Mouse (Mus musculus) limb, embryonic 12.5 days (tissue): ENCODE measurements at regions not wholly inside any gene's neighbourhood (a gene's known extent, or its start where the extent isn't known, plus 50 kb on each side); places are given as distances from the start of the nearest gene placed in this dataset.
A peak's percentile ranks its signal among the peaks of the same experiment; 100 is the strongest.

Experiments used
- ATAC-seq: fragments of 200-750 bp; cut with Nextera tagmentation; 2 replicates; pipeline ENCODE4 v1.8.0; 2017; ENCODE audit warnings: low read depth, moderate TSS enrichment; ENCODE audit not compliant: insufficient number of reproducible peaks, insufficient read depth, low FRiP score, low TSS enrichment
- H3K27ac ChIP-seq: fragments of 300-500 bp; sonication (generic); 2 replicates; pipeline ENCODE4 v1.5.1; 2016; ENCODE audit warnings: mild to moderate bottlenecking, moderate library complexity
- H3K27me3 ChIP-seq: fragments of 300-500 bp; sonication (generic); 2 replicates; pipeline ENCODE4 v1.6.1; 2016; ENCODE audit warnings: mild to moderate bottlenecking, moderate library complexity
- H3K36me3 ChIP-seq: fragments of 300-500 bp; sonication (generic); 2 replicates; pipeline ENCODE4 v1.6.1; 2016; ENCODE audit warnings: mild to moderate bottlenecking, moderate library complexity
- H3K4me1 ChIP-seq: fragments of 300-500 bp; sonication (generic); replicated peaks from 2 replicates; pipeline ENCODE4 v1.6.1; 2016
- H3K4me2 ChIP-seq: fragments of 300-500 bp; sonication (generic); 2 replicates; pipeline ENCODE4 v1.6.1; 2016; ENCODE audit warnings: mild to moderate bottlenecking, moderate library complexity
- H3K4me3 ChIP-seq: fragments of 300-500 bp; sonication (generic); replicated peaks from 2 replicates; pipeline ENCODE4 v1.5.1; 2016; ENCODE audit warnings: mild to moderate bottlenecking
- H3K9ac ChIP-seq: fragments of 300-500 bp; sonication (generic); replicated peaks from 2 replicates; pipeline ENCODE4 v1.6.1; 2016; ENCODE audit warnings: mild to moderate bottlenecking, moderate library complexity
- H3K9me3 ChIP-seq: fragments of 300-500 bp; sonication (generic); 2 replicates; pipeline ENCODE4 v1.6.1; 2016; ENCODE audit warnings: mild to moderate bottlenecking, moderate library complexity
- WGBS: fragments of 180-500 bp; shearing (Covaris S2); methylation state at CpG from one replicate; pipeline ENCODE4 v1.1.7; 2016; 5-methylcytosine and 5-hydroxymethylcytosine counted together

- Histone ChIP-seq H3K36me3 (no peaks in the 10 kb centered on the region), H3K4me2 (no peak overlapping the region), H3K4me1 (0 out of 2 replicates have a peak, but pooled peaks cover 2% of the 10 kb centered on the region), H3K9ac (no peak overlapping the region), H3K27ac (no peak overlapping the region), H3K27me3 (no peaks in the 10 kb centered on the region), H3K4me3 (no peak overlapping the region), H3K9me3 (no peaks in the 10 kb centered on the region)
- no peak for ATAC-seq
- 82% methylated on average over 8 of the region's 8 CpGs for WGBS
Measured at GRCm38 (mm10) chr16:97271264-97271663, 85.3 kb upstream of the Bace2 start.

- 0 out of 2 replicates have a peak, but pooled peaks cover 2% of the 10 kb centered on the region for H3K4me1 ChIP-seq
- 10% methylated on average over 12 of the region's 12 CpGs for WGBS
- H3K9ac ChIP-seq, result no peak overlapping the region
- H3K27me3 ChIP-seq, result no peaks in the 10 kb centered on the region
- no peaks in the 10 kb centered on the region for H3K36me3 ChIP-seq
- peak; percentile 92 for ATAC-seq
- no peak overlapping the region for H3K27ac ChIP-seq
- 0 out of 2 replicates have a peak overlapping the region, but pooled peaks have one; percentile 18 for H3K4me3 ChIP-seq
- no peaks in the 10 kb centered on the region for H3K9me3 ChIP-seq
- H3K4me2 ChIP-seq, result peak overlapping the region; percentile 45
Measured at GRCm38 (mm10) chr16:97272035-97272631, 84.4 kb upstream of the Bace2 start.

- H3K27ac ChIP-seq, result no peak overlapping the region
- H3K9me3 ChIP-seq, result no peaks in the 10 kb centered on the region
- no peaks in the 10 kb centered on the region for H3K36me3 ChIP-seq
- H3K4me2 ChIP-seq, result no peak overlapping the region
- no peaks in the 10 kb centered on the region for H3K27me3 ChIP-seq
- H3K4me3 ChIP-seq, result no peak overlapping the region
- WGBS, result 63% methylated on average over 1 of the region's 1 CpGs
- H3K4me1 ChIP-seq, result no peaks in the 10 kb centered on the region
- no peak overlapping the region for H3K9ac ChIP-seq
- ATAC-seq, result no peak
Measured at GRCm38 (mm10) chr16:97278913-97279312, 77.6 kb upstream of the Bace2 start.

GRCm38 (mm10) chr16:97281615-97282110, 74.9 kb upstream of the Bace2 start:
- no peaks in the 10 kb centered on the region for H3K27me3 ChIP-seq
- ATAC-seq, result no peak
- no peaks in the 10 kb centered on the region for H3K36me3 ChIP-seq
- WGBS, result 88% methylated on average over 7 of the region's 7 CpGs
- no peak overlapping the region for H3K4me3 ChIP-seq
- no peak overlapping the region for H3K9ac ChIP-seq
- no peaks in the 10 kb centered on the region for H3K9me3 ChIP-seq
- no peak overlapping the region for H3K27ac ChIP-seq
- H3K4me1 ChIP-seq, result no peaks in the 10 kb centered on the region
- H3K4me2 ChIP-seq, result no peak overlapping the region

GRCm38 (mm10) chr16:97282943-97283342, 73.6 kb upstream of the Bace2 start:
- Histone ChIP-seq H3K27me3 (no peaks in the 10 kb centered on the region), H3K27ac (no peak overlapping the region), H3K9me3 (no peaks in the 10 kb centered on the region), H3K36me3 (no peaks in the 10 kb centered on the region), H3K9ac (no peak overlapping the region), H3K4me1 (no peaks in the 10 kb centered on the region), H3K4me3 (no peak overlapping the region), H3K4me2 (no peak overlapping the region)
- ATAC-seq, result no peak
- WGBS, result 90% methylated on average over 9 of the region's 9 CpGs

GRCm38 (mm10) chr16:97285886-97286447, 70.6 kb upstream of the Bace2 start:
- Histone ChIP-seq H3K4me1 (no peaks in the 10 kb centered on the region), H3K4me2 (no peak overlapping the region), H3K27ac (no peak overlapping the region), H3K9ac (no peak overlapping the region), H3K27me3 (no peaks in the 10 kb centered on the region), H3K4me3 (no peak overlapping the region), H3K36me3 (no peaks in the 10 kb centered on the region), H3K9me3 (no peaks in the 10 kb centered on the region)
- WGBS, result 85% methylated on average over 8 of the region's 8 CpGs
- no peak for ATAC-seq

GRCm38 (mm10) chr16:97286717-97287116, 69.8 kb upstream of the Bace2 start:
- Histone ChIP-seq H3K27ac (no peak overlapping the region), H3K4me3 (no peak overlapping the region), H3K9me3 (no peaks in the 10 kb centered on the region), H3K36me3 (no peaks in the 10 kb centered on the region), H3K27me3 (no peaks in the 10 kb centered on the region), H3K4me1 (no peaks in the 10 kb centered on the region), H3K4me2 (no peak overlapping the region), H3K9ac (no peak overlapping the region)
- 39% methylated on average over 3 of the region's 3 CpGs for WGBS
- no peak for ATAC-seq

GRCm38 (mm10) chr16:97288634-97289033, 67.9 kb upstream of the Bace2 start:
- Histone ChIP-seq H3K27me3 (no peaks in the 10 kb centered on the region), H3K36me3 (no peaks in the 10 kb centered on the region), H3K4me2 (no peak overlapping the region), H3K9me3 (no peaks in the 10 kb centered on the region), H3K9ac (no peak overlapping the region), H3K4me3 (no peak overlapping the region), H3K27ac (no peak overlapping the region), H3K4me1 (peaks cover 8% of the 10 kb centered on the region; the same call in 1 of the 2 replicates)
- no peak for ATAC-seq
- 58% methylated on average over 8 of the region's 8 CpGs for WGBS

- 3% methylated on average over 11 of the region's 11 CpGs for WGBS
- Histone ChIP-seq H3K36me3 (no peaks in the 10 kb centered on the region), H3K4me3 (0 out of 2 replicates have a peak overlapping the region, but pooled peaks have one; percentile 6), H3K9me3 (no peaks in the 10 kb centered on the region), H3K27ac (no peak overlapping the region), H3K4me1 (peaks cover 8% of the 10 kb centered on the region; the same call in 1 of the 2 replicates), H3K4me2 (peak overlapping the region; percentile 50), H3K9ac (no peak overlapping the region), H3K27me3 (no peaks in the 10 kb centered on the region)
- 0 out of 2 replicates have a peak, but pooled peaks have one; percentile 31 for ATAC-seq
Measured at GRCm38 (mm10) chr16:97292484-97293048, 64.0 kb upstream of the Bace2 start.

- no peaks in the 10 kb centered on the region for H3K27me3 ChIP-seq
- ATAC-seq, result no peak
- H3K4me3 ChIP-seq, result 0 out of 2 replicates have a peak overlapping the region, but pooled peaks have one; percentile 6
- H3K9ac ChIP-seq, result no peak overlapping the region
- 7% methylated on average over 4 of the region's 4 CpGs for WGBS
- H3K9me3 ChIP-seq, result no peaks in the 10 kb centered on the region
- H3K27ac ChIP-seq, result no peak overlapping the region
- H3K36me3 ChIP-seq, result no peaks in the 10 kb centered on the region
- peaks cover 8% of the 10 kb centered on the region; the same call in 1 of the 2 replicates for H3K4me1 ChIP-seq
- peak overlapping the region; percentile 50 for H3K4me2 ChIP-seq
Measured at GRCm38 (mm10) chr16:97293273-97293672, 63.3 kb upstream of the Bace2 start.

- Histone ChIP-seq H3K27me3 (no peaks in the 10 kb centered on the region), H3K4me2 (no peak overlapping the region), H3K9ac (no peak overlapping the region), H3K9me3 (no peaks in the 10 kb centered on the region), H3K4me1 (peaks cover 8% of the 10 kb centered on the region; the same call in 1 of the 2 replicates), H3K36me3 (no peaks in the 10 kb centered on the region), H3K4me3 (no peak overlapping the region), H3K27ac (no peak overlapping the region)
- ATAC-seq, result no peak
- 68% methylated on average over 3 of the region's 3 CpGs for WGBS
Measured at GRCm38 (mm10) chr16:97297140-97297539, 59.4 kb upstream of the Bace2 start.
